Mouse (Mus musculus) stomach, embryonic 16.5 days (tissue): Measurements from ENCODE around the gene Tyrobp. TPM values are rescaled to one million over a fixed set of nuclear protein-coding genes. Genes with fewer than 3 reads are reported as not detected.

Experiments
- ATAC-seq: fragments of 200-750 bp; cut with Nextera tagmentation; 2 replicates; pipeline ENCODE4 v1.8.0; 2017; ENCODE audit warnings: moderate number of reproducible peaks, moderate TSS enrichment; ENCODE audit not compliant: insufficient read depth, low FRiP score
- H3K27ac ChIP-seq: fragments of 300-500 bp; sonication (generic); 2 replicates; pipeline ENCODE4 v1.5.1; 2014; ENCODE audit warnings: low read length
- H3K27me3 ChIP-seq: fragments of 300-500 bp; sonication (generic); 2 replicates; pipeline ENCODE4 v1.6.1; 2014; ENCODE audit warnings: low read length, control low read depth, mixed read lengths; ENCODE audit not compliant: control insufficient read depth, insufficient read depth
- H3K36me3 ChIP-seq: fragments of 300-500 bp; sonication (generic); 2 replicates; pipeline ENCODE4 v1.6.1; 2014; ENCODE audit warnings: low read length; ENCODE audit not compliant: control insufficient read depth, insufficient read depth
- H3K4me1 ChIP-seq: fragments of 300-500 bp; sonication (generic); 2 replicates; pipeline ENCODE4 v1.6.1; 2014; ENCODE audit warnings: low read length, control low read depth, mixed read lengths; ENCODE audit not compliant: control insufficient read depth, insufficient read depth
- H3K4me2 ChIP-seq: fragments of 300-500 bp; sonication (generic); 2 replicates; pipeline ENCODE4 v1.6.1; 2014; ENCODE audit warnings: low read depth, low read length, mixed read lengths
- H3K4me3 ChIP-seq: fragments of 300-500 bp; sonication (generic); replicated peaks from 2 replicates; pipeline ENCODE4 v1.5.1; 2014; ENCODE audit warnings: mild to moderate bottlenecking, low read length
- H3K9ac ChIP-seq: fragments of 300-500 bp; sonication (generic); 2 replicates; pipeline ENCODE4 v1.6.1; 2014; ENCODE audit warnings: low read length
- H3K9me3 ChIP-seq: fragments of 300-500 bp; sonication (generic); replicated peaks from 2 replicates; pipeline ENCODE4 v1.6.1; 2016; ENCODE audit warnings: low read length, control low read depth; ENCODE audit not compliant: control insufficient read depth
- WGBS: fragments of 180-500 bp; shearing (Covaris S2); extraction: QIAGEN DNeasy Blood & Tissue Kit; methylation state at CpG from one replicate; pipeline ENCODE4 v1.1.7; 2014; 5-methylcytosine and 5-hydroxymethylcytosine counted together
- polyA plus RNA-seq: library from polyadenylated mRNA; unstranded; fragments of >200 nt; fragmentation: Nextera tagmentation; extraction: Ambion mirVana; gene quantifications from 2 replicates; pipeline ENCODE4 v1.2.1, GENCODE M21; 2015

Gene Tyrobp
- polyA plus RNA-seq, 1 experiment from 2014 or later, result 71.0 TPM

DNA sequence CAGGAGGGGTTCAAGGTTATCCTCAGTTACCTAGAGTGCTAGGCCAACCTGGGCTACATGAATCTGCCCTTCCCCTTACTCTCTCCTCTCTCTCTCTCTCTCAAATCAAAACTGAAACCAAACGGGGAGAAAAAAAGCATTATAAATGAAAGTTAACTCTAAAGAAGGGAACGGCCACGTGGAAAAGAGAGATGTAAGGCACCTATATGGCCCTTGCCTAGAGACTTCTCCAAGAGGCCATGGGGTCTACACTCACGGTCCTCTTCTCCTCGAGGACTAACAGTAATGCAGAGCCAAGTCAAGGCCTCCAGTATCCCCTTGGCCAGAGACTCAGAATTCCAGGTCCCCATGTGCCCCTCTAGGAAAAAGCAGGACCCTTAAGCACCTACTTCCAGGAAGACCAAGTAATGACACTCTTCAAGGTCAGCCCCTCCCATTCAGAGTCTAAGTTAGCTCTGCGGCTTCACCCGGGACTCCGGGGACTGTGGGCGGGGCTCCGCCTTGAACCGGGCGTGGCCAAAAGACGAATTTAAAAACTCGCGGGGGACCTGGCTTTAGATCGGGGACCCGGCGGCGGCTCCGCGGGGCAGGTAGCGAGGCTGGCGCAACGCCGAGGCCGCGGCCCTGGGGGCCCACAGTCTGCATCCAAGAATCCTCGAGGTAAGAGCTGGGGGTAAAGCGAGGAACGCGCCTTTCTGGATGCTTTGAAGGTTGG is 7.8 kb downstream of the Tyrobp start, which contains the start of gene Nfkbid:
Gene Nfkbid (plus strand): TSS at position 558 of the 715 bp plus-strand sequence.
- 9% methylated on average over 31 of the region's 31 CpGs for WGBS
- H3K9me3 ChIP-seq, result no peaks in the 10 kb centered on the region
- H3K27me3 ChIP-seq, result no peaks in the 10 kb centered on the region
- peak within 1 kb of the TSS; percentile 61 for H3K27ac ChIP-seq
- H3K9ac ChIP-seq, result peak within 1 kb of the TSS; percentile 75
- peak within 1 kb of the TSS; percentile 98 for H3K4me2 ChIP-seq
- no peaks in the 10 kb centered on the region for H3K4me1 ChIP-seq
- peak within 1 kb of the TSS; percentile 68 for H3K4me3 ChIP-seq
- H3K36me3 ChIP-seq, result no peaks in the 10 kb centered on the region
- peak; percentile 51; the same call in 1 of the 2 replicates for ATAC-seq

DNA sequence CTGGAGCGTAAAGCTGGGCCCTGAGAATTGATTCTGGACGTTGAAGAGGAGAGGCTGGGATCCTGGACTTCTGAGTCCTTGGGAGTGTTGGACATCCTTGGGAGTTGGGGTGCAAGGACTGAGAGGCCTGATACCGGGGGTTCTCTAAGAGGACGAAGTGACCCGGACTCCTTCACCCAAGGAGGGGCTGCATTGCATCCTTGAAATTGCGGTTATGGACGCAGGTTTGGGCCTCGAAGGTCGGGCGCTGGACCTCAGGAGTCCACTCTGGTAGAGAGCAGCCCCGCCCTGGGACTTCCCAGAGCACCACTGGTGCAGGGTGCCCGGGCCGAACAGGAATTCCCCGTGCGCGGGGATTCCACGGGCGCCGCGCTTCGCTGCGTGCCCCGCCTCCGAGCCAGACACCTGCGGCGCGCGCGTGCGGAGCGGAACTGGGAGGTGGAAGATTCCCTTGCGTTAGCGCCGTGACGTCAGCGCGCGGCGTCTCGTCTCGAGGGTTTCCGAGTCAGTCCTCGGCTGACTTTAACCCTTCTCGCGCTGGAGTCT is 8.4 kb downstream of the Tyrobp start:
- Histone ChIP-seq H3K36me3 (0 out of 2 replicates have a peak, but pooled peaks cover 2% of the 10 kb centered on the region), H3K4me3 (peak overlapping the region; percentile 68), H3K4me1 (no peaks in the 10 kb centered on the region), H3K9me3 (no peaks in the 10 kb centered on the region), H3K9ac (peak overlapping the region; percentile 75), H3K27ac (peak overlapping the region; percentile 61), H3K4me2 (peak overlapping the region; percentile 98), H3K27me3 (no peaks in the 10 kb centered on the region)
- WGBS, result under 1% methylated on average over 45 of the region's 45 CpGs
- ATAC-seq, result peak; percentile 81

DNA sequence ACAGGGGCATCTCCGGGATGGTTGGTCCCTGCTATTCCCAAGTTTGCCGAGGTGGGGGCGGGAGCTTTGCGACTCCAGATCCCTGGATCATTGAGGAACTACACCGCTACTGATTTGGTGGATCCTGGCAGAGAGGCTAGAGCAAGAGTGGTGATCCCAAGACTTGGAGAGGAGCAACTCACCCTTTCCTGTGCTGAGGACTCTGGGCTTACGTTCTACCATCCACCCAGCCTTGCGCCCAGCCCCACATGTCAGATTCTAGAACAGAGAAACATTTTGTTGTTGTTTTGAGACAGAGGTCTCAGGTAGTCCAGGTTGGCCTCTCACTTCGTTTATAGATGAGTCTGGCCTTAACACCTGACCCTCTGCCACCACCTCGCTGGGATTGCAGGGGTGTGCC is 9.0 kb downstream of the Tyrobp start:
- no peak for ATAC-seq
- Histone ChIP-seq H3K9me3 (no peaks in the 10 kb centered on the region), H3K4me3 (peak overlapping the region; percentile 68), H3K27ac (peak overlapping the region; percentile 14), H3K27me3 (no peaks in the 10 kb centered on the region), H3K9ac (peak overlapping the region; percentile 75), H3K36me3 (0 out of 2 replicates have a peak, but pooled peaks cover 5% of the 10 kb centered on the region), H3K4me2 (peak overlapping the region; percentile 98), H3K4me1 (no peaks in the 10 kb centered on the region)
- WGBS, result 5% methylated on average over 9 of the region's 9 CpGs

DNA sequence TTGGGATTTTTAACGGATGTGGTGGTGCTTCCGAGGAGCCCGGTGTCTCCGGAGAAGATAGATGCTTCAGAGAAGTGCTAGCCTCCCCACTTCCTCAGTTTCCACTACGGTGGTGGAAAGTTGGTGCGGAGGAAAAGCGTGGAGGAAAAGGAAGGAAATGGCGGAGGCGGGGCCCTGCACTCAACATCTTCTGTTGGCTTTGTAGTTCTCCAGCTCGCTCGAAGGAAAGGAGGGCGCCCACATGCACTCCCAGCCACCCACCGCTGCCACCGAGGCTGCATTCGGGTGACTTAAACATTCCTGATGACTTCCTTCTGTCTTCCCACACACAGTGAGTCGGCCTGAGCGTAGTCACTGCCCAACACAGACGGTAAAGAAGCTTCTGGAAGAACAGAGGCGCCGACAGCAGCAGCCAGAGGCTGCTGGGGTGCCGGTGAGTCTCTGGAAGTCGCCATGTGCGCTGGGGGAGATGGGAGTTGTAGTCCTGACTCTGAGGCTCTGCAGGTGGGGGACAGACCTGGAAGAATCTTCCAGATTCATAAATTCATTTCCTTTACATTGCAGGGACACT is 9.6 kb downstream of the Tyrobp start:
- WGBS, result 28% methylated on average over 23 of the region's 23 CpGs
- no peak for ATAC-seq
- H3K27ac ChIP-seq, result peak overlapping the region; percentile 14; the same call in 1 of the 2 replicates

DNA sequence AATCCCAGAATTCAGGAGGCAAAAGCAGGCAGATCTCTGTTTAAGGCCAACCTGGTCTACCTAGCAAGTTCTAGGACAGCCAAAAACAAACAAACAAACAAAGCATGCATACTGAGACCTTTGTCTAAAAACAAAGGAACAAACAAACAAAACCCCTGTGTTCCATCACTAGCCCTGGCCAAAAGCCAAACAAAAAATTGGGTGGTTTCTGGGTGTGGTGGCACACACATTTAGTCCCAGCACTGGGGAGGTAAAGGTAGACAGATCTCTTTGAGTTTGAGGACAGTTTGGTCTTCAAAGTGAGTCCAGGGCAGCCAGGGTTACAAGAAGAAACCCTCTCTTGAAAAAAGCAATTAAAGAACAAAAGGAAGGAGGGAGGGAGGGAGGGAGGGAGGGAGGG is 15.8 kb downstream of the Tyrobp start:
- Histone ChIP-seq H3K4me2 (no peak overlapping the region), H3K9me3 (no peaks in the 10 kb centered on the region), H3K4me3 (no peak overlapping the region), H3K36me3 (0 out of 2 replicates have a peak, but pooled peaks cover 5% of the 10 kb centered on the region), H3K27me3 (no peaks in the 10 kb centered on the region), H3K9ac (no peak overlapping the region), H3K27ac (no peak overlapping the region), H3K4me1 (no peaks in the 10 kb centered on the region)
- ATAC-seq, result no peak

More for the DNA sequence above, 9.6 kb downstream of the Tyrobp start:
- H3K4me3 ChIP-seq, result peak overlapping the region; percentile 68
- H3K4me2 ChIP-seq, result peak overlapping the region; percentile 98
- H3K36me3 ChIP-seq, result 0 out of 2 replicates have a peak, but pooled peaks cover 5% of the 10 kb centered on the region
- peak overlapping the region; percentile 75 for H3K9ac ChIP-seq
- H3K9me3 ChIP-seq, result no peaks in the 10 kb centered on the region
- H3K27me3 ChIP-seq, result no peaks in the 10 kb centered on the region
- H3K4me1 ChIP-seq, result no peaks in the 10 kb centered on the region

DNA sequence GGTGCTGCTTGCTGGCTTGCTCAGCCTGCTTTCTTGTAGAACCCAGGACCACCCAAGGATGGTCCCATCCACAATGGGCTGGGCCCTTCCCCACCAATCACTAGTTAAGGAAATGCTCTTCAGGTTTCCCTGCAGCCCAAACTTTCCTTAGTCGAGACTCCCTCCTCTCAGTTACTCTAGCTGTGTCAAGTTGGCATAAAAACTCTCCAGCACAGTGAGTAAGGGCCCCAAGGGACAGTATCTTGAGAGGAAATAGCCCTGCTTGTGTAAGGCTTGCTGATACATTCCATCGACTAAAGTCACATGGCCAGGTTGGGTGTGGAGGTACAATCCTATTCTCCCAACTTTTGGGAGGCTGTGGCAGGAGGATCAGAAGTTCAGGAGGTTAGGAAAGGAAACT is 16.6 kb downstream of the Tyrobp start:
- 36% methylated on average over 2 of the region's 2 CpGs for WGBS
- Histone ChIP-seq H3K4me1 (no peaks in the 10 kb centered on the region), H3K4me2 (no peak overlapping the region), H3K9ac (no peak overlapping the region), H3K4me3 (no peak overlapping the region), H3K27me3 (no peaks in the 10 kb centered on the region), H3K9me3 (no peaks in the 10 kb centered on the region), H3K36me3 (0 out of 2 replicates have a peak, but pooled peaks cover 5% of the 10 kb centered on the region), H3K27ac (no peak overlapping the region)
- no peak for ATAC-seq

DNA sequence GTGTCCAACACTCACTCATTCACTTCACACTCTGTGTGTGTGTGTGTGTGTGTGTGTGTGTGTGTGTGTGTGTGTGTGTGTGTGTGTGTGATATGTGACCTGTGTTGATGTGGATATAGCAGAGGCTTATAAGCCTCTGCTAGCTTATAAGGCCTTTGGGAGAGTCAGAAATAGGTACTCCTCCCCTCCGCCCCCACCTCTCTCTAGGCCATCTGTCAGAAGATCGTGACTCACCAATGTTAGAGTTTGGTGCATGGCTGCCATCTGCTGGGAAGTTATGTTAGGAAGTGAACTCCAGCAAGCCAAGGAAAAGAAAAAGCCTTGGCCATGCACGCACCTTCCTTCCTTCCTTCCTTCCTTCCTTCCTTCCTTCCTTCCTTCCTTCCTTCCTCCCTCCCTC is 18.2 kb downstream of the Tyrobp start:
- Histone ChIP-seq H3K4me3 (no peak overlapping the region), H3K27ac (no peak overlapping the region), H3K36me3 (0 out of 2 replicates have a peak, but pooled peaks cover 4% of the 10 kb centered on the region), H3K4me2 (no peak overlapping the region), H3K9me3 (no peaks in the 10 kb centered on the region), H3K27me3 (peaks cover 3% of the 10 kb centered on the region; the same call in 1 of the 2 replicates), H3K4me1 (no peaks in the 10 kb centered on the region), H3K9ac (no peak overlapping the region)
- no peak for ATAC-seq
- 6% methylated on average over 3 of the region's 3 CpGs for WGBS

DNA sequence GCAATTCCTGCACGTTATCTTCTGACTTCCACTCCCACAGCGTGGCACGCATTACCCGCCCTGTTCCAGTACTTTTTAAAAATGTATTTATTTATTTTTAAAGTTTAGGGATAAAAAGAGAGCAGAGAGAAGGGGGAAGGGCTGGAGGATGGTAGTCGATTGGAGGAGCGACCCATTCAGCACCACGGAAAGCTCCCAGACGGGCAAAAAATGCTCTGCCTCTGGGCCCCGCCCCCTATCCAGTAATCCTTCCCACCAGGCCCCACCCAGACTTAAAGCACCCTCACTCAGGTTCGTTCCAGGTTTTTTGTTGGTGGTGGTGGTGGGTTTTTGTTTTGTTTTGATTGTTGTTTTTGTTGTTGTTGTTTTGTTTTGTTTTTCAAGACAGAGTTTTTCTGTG is 20.7 kb downstream of the Tyrobp start:
- no peak for ATAC-seq
- 2% methylated on average over 10 of the region's 10 CpGs for whole genome bisulfite sequencing
- Histone ChIP-seq H3K4me2 (no peak overlapping the region), H3K36me3 (no peaks in the 10 kb centered on the region), H3K9ac (no peak overlapping the region), H3K27me3 (peaks cover 6% of the 10 kb centered on the region; the same call in 1 of the 2 replicates), H3K4me1 (no peaks in the 10 kb centered on the region), H3K4me3 (no peak overlapping the region), H3K27ac (no peak overlapping the region), H3K9me3 (no peaks in the 10 kb centered on the region)

DNA sequence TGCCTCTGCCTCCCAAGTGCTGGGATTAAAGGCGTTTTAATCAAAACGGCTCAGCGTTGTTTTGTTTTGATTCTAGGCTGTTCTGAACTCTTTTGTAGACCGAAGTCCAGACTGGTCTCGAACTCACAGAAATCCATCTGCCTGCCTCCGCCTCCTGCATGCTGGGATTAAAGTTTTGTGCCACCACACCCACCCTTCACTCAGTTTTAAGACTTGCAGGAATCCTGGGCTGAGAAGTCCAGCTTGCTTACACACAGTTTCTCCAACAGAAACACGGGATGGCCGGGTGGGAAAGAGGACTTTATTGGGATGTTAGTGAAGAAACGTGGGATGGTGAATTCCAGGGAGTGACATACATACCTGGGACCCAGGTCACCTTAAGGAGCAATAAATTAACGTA is 21.1 kb downstream of the Tyrobp start:
- no peak overlapping the region for H3K9ac ChIP-seq
- no peak overlapping the region for H3K27ac ChIP-seq
- no peak overlapping the region for H3K4me3 ChIP-seq
- H3K9me3 ChIP-seq, result no peaks in the 10 kb centered on the region
- H3K36me3 ChIP-seq, result no peaks in the 10 kb centered on the region
- ATAC-seq, result no peak
- no peak overlapping the region for H3K4me2 ChIP-seq
- 62% methylated on average over 10 of the region's 10 CpGs for whole genome bisulfite sequencing
- no peaks in the 10 kb centered on the region for H3K4me1 ChIP-seq
- peaks cover 6% of the 10 kb centered on the region; the same call in 1 of the 2 replicates for H3K27me3 ChIP-seq
